In the genomic region with DNA sequence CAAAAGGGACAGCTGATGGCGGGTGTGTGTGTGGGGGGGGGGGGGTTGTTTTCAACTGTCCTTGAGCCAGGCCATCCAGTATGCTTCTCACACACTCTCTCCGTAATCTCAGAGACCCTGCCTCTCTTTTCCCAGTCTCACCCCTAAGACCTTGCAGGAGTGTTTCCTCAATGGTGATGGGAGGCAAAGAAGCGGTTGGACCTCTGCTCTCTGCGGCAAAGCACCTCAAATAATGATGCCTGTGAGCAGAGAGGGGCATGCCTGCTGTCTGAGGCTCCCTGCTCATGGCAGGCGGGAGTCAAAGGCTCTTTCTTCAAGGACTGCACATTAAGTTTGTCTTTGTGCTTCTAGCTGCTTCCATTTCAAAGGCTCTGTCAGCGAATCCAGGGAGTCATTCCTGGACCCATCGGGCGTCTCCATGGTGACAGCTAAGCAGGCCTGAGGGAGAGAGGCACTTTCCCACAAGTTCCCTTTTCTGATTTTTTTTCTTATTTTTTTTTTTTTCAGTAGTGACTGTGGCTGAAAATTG, we compare ENCODE assay signal across 8 mouse cellular contexts. TPM values are rescaled to one million over a fixed set of nuclear protein-coding genes. Genes with fewer than 3 reads are reported as not detected.
DNase-seq lines count a peak whose midpoint lies in the region; ATAC-seq and TF ChIP-seq lines count a peak whose summit lies in the region.

No protein-coding gene starts in this region.

- peak; percentile 4 for DNase-seq in cerebellum, adult 11-12 months
- DNase-seq in cerebellum, adult 9-11 months = no peak
- peak; percentile 81 for DNase-seq in forebrain, postnatal 0 days
- DNase-seq in left cerebral cortex, adult 2 months (ENCODE audit: extremely low spot score in 1 of 2, low spot score in 2 of 2) = peak; percentile 53 to 55
- no peak for DNase-seq in thymus, adult 18-20 months
- DNase-seq in kidney, adult 8-10 months = no peak
- DNase-seq in cerebellum, postnatal 25 days = no peak

- no peaks in the 10 kb centered on the region for H3K27me3 ChIP-seq in forebrain, postnatal 0 days (ENCODE audit: insufficient read depth, low read length)
- no peaks in the 10 kb centered on the region for H3K27me3 ChIP-seq in neural tube, embryonic 14.5 days (ENCODE audit: control insufficient read depth, insufficient read depth, low read length)

- peak; percentile 80 for ATAC-seq in forebrain, postnatal 0 days
- peak; percentile 80; the same call in 1 of the 2 replicates for ATAC-seq in neural tube, embryonic 14.5 days (ENCODE audit: low read depth)

- no peaks in the 10 kb centered on the region for H3K36me3 ChIP-seq in forebrain, postnatal 0 days (ENCODE audit: insufficient read depth)
- H3K36me3 ChIP-seq in neural tube, embryonic 14.5 days (ENCODE audit: control insufficient read depth, insufficient read depth, low read length) = no peaks in the 10 kb centered on the region

- peak overlapping the region; percentile 82 for H3K27ac ChIP-seq in forebrain, postnatal 0 days (ENCODE audit: low read depth, low read length)
- H3K27ac ChIP-seq in left cerebral cortex, adult 2 months = peak overlapping the region; percentile 81
- H3K27ac ChIP-seq in neural tube, embryonic 14.5 days (ENCODE audit: low read depth, low read length) = peak overlapping the region; percentile 75

- no peak overlapping the region for H3K4me2 ChIP-seq in forebrain, postnatal 0 days (ENCODE audit: low read depth)
- no peak overlapping the region for H3K4me2 ChIP-seq in neural tube, embryonic 14.5 days (ENCODE audit: low read depth, low read length)

- no peak for TF ChIP-seq CTCF in forebrain, postnatal 0 days (IDR thresholded peaks at IDR 0.05; ENCODE audit: low read depth)
- no peak for TF ChIP-seq CTCF in left cerebral cortex, adult 2 months (IDR thresholded peaks at IDR 0.05)

- peaks cover 24% of the 10 kb centered on the region for H3K4me1 ChIP-seq in forebrain, postnatal 0 days (ENCODE audit: insufficient read depth)
- peaks cover 35% of the 10 kb centered on the region for H3K4me1 ChIP-seq in neural tube, embryonic 14.5 days (ENCODE audit: control insufficient read depth, insufficient read depth, low read length)

- no peak overlapping the region for H3K4me3 ChIP-seq in forebrain, postnatal 0 days (ENCODE audit: low read depth, low read length)
- H3K4me3 ChIP-seq in left cerebral cortex, adult 2 months = no peak overlapping the region
- no peak overlapping the region for H3K4me3 ChIP-seq in neural tube, embryonic 14.5 days (ENCODE audit: low read depth, low read length)

- intact Hi-C loops in left cerebral cortex, adult 2 months (cut with DNase I) = loop anchor here (2.0 kb wide), 1 partner anchor 24 kb away; no protein-coding TSS in a partner anchor

- no peak overlapping the region for H3K9ac ChIP-seq in forebrain, postnatal 0 days
- H3K9ac ChIP-seq in neural tube, embryonic 14.5 days (replicated peaks; ENCODE audit: low read depth, low read length) = peak overlapping the region; percentile 25; the same call in 1 of the 2 replicates

- no peaks in the 10 kb centered on the region for H3K9me3 ChIP-seq in forebrain, postnatal 0 days (ENCODE audit: low read length)
- no peaks in the 10 kb centered on the region for H3K9me3 ChIP-seq in neural tube, embryonic 14.5 days (ENCODE audit: control insufficient read depth, low read length)

- 6% methylated on average over 8 of the region's 8 CpGs for WGBS in forebrain, postnatal 0 days
- 10% methylated on average over 8 of the region's 8 CpGs for WGBS in neural tube, embryonic 14.5 days

RNA-seq across cellular contexts. Expression of a gene that starts 31.1 kb away (rescaled TPM):
- total RNA-seq in forebrain, postnatal 0 days (2014; rRNA removed) = 1.7 and 2.1 TPM in 2 replicates
- polyA plus RNA-seq in forebrain, postnatal 0 days (2015; fragmentation: Nextera tagmentation; extraction: Ambion mirVana) = 1.1 and 1.8 TPM in 2 replicates
- total RNA-seq in left cerebral cortex, adult 2 months (2021) = 10 to 100 TPM; 17.1 to 19.1 TPM
- 1.9 and 2.1 TPM in 2 replicates for polyA plus RNA-seq in neural tube, embryonic 14.5 days (2014; fragmentation: Nextera tagmentation; extraction: Ambion mirVana)

RNA-seq across cellular contexts. Expression of a gene that starts 59.0 kb away (rescaled TPM):
- 0.14 and 2.8 TPM in 2 replicates for total RNA-seq in forebrain, postnatal 0 days (2014; rRNA removed)
- 1.5 and 1.8 TPM in 2 replicates for polyA plus RNA-seq in forebrain, postnatal 0 days (2015; fragmentation: Nextera tagmentation; extraction: Ambion mirVana)
- under 1 TPM in 1 of 2 experiments, not detected in 1; 0.77 TPM for total RNA-seq in left cerebral cortex, adult 2 months (2021)
- 0.62 and 1.8 TPM in 2 replicates for polyA plus RNA-seq in neural tube, embryonic 14.5 days (2014; fragmentation: Nextera tagmentation; extraction: Ambion mirVana)

Comparison
In these comparisons a context has a peak if more than half of its experiments do, and no peak if none do; other contexts are left out.
1. DNase-seq: peak in cerebellum, adult 11-12 months (single experiment), forebrain, postnatal 0 days (single experiment) and left cerebral cortex, adult 2 months (2 of 2); none in cerebellum, adult 9-11 months (single experiment), thymus, adult 18-20 months (0 of 2), kidney, adult 8-10 months (0 of 2) and cerebellum, postnatal 25 days (0 of 2).
2. Peak in every context shown above with its lines, with median percentiles within 50 percentile points of each other: H3K27ac ChIP-seq.